Mouse (Mus musculus) gastrocnemius, postnatal 4 days (tissue): Measurements from ENCODE around the gene Atp5c1. TPM values are rescaled to one million over a fixed set of nuclear protein-coding genes. Genes with fewer than 3 reads are reported as not detected.

ENCODE experiments used
- DNase-seq, 2 experiments: peaks; one replicate each; pipeline ENCODE4 v3.0.0; 2021 to 2022; ENCODE audit warnings: low spot score in 2 of 2, mixed read lengths in 2 of 2
- total RNA-seq, 2 experiments: library from RNA; stranded (reverse); gene quantifications; 2 replicates each; pipeline ENCODE4 v1.2.3; 2021

Gene Atp5c1
- total RNA-seq, 2 experiments from 2014 or later: 529 to 571 TPM

- DNase-seq: no peak
Observed at GRCm38 (mm10) chr2:10058836-10059235, 21.5 kb downstream of the Atp5c1 start.

DNA sequence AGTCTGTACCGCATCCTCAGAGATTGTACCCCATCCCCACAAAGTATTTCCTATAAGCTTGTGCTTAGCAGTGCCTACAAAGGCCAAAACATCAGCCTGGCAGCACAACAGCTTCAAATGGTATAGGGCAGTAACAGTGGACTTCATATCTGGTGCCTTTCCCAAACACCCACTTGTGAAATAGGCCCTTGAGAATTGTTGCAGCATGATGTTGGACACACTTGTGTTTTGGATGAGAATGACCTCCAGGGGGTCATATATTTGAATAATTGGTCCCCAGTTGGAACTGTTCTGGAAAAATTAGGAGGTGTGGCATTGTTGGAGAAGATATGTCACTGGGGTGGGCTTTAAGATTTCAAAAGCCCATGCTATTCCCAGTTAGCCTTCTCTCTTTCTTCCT, 28.3 kb downstream of the Atp5c1 start:
- no peak for DNase-seq

GRCm38 (mm10) chr2:10050878-10051277, 29.4 kb downstream of the Atp5c1 start:
- no peak for DNase-seq

DNA sequence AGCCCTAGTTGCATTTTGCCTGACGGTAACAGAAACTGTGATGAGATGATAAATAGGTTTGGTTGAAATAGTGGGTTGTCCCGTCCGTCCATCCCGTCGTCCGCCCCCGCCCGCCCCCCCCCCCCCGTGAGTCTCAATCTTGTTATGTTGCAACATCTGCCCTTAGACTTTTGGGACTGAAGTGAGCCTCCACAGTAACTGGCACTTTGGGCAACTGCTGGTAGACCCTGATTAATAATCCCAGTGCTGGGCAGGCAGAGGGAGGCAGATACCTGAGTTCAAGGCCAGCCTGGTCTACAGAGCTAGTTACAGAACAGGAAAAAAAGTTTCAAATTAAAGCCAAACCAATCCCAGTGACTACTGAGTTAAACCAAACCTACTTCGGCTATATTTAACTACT, 30.9 kb downstream of the Atp5c1 start:
- DNase-seq: no peak

DNA sequence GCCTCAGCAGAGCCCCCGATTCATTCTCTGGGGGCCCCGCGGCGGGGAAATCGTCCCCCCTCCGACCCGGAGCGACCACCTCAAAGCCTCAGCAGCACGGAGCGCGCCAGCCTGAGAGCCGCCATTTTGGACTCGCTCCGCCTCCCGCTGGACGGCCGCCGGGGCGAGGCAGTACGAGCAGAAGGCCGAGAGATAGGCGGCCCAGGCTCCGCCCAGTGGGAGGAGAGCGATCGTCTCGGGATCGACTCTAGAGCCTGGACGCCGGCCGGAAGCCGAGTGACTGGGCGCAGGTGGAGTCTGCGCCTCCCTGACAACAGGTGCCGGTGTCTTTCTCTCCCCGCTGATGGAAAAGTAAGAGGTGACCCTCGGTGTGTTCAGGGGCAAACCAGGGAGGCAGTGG, 31.8 kb downstream of the Atp5c1 start, which contains the start of gene Taf3:
Gene Taf3, minus strand, starts transcription at position 136 of the 400 bp plus-strand sequence.
- peak; percentile 87 to 94 for DNase-seq

- peak in 1 of 2 experiments; percentile 34 for DNase-seq
Observed at GRCm38 (mm10) chr2:10047758-10048436, 32.4 kb downstream of the Atp5c1 start.

DNA sequence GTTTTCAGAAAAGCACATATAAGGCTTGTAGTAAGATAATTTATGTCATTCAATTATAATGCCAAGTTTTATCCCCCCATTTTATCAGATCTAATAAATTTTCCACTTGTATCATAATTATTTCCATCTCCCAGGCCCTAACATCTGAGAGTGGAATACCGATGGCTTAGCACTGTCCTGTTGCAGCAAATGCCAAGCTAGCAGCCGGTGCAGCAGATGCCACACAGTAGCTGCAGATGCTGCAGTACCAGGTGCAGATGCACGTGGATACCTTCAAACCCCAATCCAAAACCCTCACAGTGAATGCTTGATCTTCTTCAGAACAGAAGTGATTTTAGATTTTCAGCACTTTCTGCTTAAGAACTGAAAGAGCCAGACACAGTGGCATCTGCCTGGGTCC, 45.3 kb downstream of the Atp5c1 start:
- no peak for DNase-seq

DNA sequence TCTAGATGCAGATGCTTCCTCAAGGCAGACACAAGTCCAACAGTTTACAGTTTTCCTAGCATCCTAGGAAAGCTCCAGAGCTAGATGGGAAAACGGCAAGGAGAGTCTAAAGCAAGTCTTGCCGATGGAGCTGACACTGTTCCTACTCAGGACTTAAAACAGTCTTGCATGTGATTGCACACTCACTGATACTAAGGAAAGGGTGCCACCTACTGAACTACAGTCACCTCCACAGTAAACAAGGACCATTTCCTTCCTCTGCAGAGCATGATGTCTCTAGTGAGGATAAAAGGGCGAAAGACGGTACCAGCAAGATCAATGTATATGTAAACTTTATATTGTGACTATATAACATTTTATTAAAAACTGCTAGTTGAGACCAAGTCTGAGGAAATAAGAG, 46.6 kb downstream of the Atp5c1 start:
- DNase-seq: no peak

GRCm38 (mm10) chr2:10029755-10030154, 50.6 kb downstream of the Atp5c1 start:
- DNase-seq: no peak

GRCm38 (mm10) chr2:10024264-10024663, 56.0 kb downstream of the Atp5c1 start:
- no peak for DNase-seq

GRCm38 (mm10) chr2:10021296-10021695, 59.0 kb downstream of the Atp5c1 start:
- DNase-seq: no peak

DNA sequence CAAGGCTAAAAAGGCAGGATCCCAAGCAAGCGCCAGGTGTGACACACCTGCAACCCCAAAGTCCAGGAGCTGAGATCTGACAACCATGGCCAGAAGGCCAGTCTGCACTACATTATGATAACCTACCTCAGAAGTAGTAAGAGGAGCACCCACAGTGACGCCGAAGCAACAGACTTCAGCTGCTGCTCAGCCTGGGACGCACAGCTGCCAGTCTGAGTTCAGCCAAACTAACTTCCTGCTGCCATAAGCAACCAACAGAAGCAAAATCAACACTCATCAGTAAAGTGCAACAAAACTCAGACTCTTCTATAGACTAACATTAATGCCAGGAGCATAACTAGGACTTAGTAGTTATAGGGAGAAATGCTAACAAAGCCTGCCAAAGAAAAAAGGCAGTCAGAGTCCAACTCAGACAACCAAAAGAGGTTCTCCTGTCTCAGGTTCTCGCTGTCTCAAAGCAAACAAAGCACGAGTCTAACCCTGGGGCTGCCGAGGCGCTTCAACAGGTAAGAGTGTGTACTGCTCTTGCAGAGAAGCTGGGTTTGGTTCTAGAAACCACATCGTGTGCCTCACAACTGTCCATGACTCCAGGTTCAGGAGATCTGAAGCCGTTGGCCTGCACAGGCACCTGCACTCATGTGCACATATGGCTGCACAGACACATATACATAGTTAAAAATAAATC, 65.2 kb downstream of the Atp5c1 start:
- DNase-seq: no peak

GRCm38 (mm10) chr2:10010263-10010909, 69.9 kb downstream of the Atp5c1 start:
- no peak for DNase-seq

DNA sequence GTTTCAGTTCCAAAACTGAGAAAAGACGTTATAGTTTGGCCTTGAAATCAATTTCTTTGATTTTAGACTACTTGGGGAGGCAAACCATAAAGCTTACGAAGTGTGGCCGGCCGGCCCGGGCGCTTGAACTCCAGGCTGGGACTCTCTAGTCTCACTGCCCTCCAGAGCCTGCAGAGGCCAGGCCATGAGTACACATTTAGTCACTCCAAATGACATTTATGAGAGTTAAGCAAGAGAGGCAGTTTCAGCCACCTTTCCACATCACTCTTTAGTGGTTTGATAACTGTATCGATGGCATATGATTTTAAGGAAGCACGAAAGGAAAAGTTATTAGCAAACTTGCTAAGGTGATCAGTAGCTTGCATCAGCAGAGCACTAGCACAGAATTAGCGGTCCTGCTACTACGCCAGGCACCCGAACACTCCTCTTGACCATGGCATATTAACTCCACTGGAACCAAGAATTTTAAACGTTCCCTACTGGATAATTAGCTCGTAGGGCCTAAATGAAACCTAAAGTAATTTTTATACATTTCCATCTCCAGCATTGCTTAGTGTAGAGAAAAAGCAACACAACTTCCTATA, 70.5 kb downstream of the Atp5c1 start:
- no peak for DNase-seq

- DNase-seq: no peak
Observed at GRCm38 (mm10) chr2:10008593-10008992, 71.7 kb downstream of the Atp5c1 start.

Other genes starting within 250 kb of the Atp5c1 start
- not detected for gene 4930412O13Rik, start 199.3 kb downstream of the Atp5c1 start, total RNA-seq
- not detected for gene 9230102O04Rik, start 191.0 kb downstream of the Atp5c1 start, total RNA-seq
- gene Gata3, start 190.5 kb downstream of the Atp5c1 start, total RNA-seq: 1 to 10 TPM in 1 of 2 experiments, under 1 TPM in 1; 0.65 to 1.9 TPM
- gene Taf3, start 31.9 kb downstream of the Atp5c1 start, total RNA-seq: 10 to 100 TPM in 1 of 2 experiments, 1 to 10 TPM in 1; 8.4 to 10.4 TPM
- gene Kin, start 83 bp upstream of the Atp5c1 start, total RNA-seq: 10 to 100 TPM; 10.1 to 11.0 TPM
- gene Itih2, start 50.9 kb upstream of the Atp5c1 start, total RNA-seq: 1 to 10 TPM in 1 of 2 experiments, under 1 TPM in 1; 0.66 to 4.1 TPM
- gene Itih5, start 73.1 kb upstream of the Atp5c1 start, total RNA-seq: 100 to 1,000 TPM; 106 to 122 TPM